Mouse (Mus musculus) ES-Bruce4 (cell line): ENCODE measurements at regions not wholly inside any gene's neighbourhood (a gene's known extent, or its start where the extent isn't known, plus 50 kb on each side); places are given as distances from the start of the nearest gene placed in this dataset.

ENCODE experiments used
- H3K27ac ChIP-seq: 2 replicates; pipeline ENCODE4 v1.5.1; 2012; ENCODE audit warnings: low read length, inconsistent platforms; ENCODE audit not compliant: insufficient read depth
- H3K27me3 ChIP-seq: 2 replicates; pipeline ENCODE4 v1.6.1; 2012; ENCODE audit warnings: mild to moderate bottlenecking, low read length, inconsistent platforms; ENCODE audit not compliant: control insufficient read depth, poor library complexity, insufficient read depth, severe bottlenecking
- H3K36me3 ChIP-seq: 2 replicates; pipeline ENCODE4 v1.6.1; 2012; ENCODE audit warnings: inconsistent platforms, mild to moderate bottlenecking, low read length, moderate library complexity; ENCODE audit not compliant: control insufficient read depth, poor library complexity, insufficient read depth, severe bottlenecking
- H3K4me1 ChIP-seq: one replicate; pipeline ENCODE4 v1.8.1; 2011; ENCODE audit warnings: low read length; ENCODE audit not compliant: control insufficient read depth, insufficient read depth
- H3K4me3 ChIP-seq: 2 replicates; pipeline ENCODE4 v1.5.1; 2011; ENCODE audit warnings: low read depth, mild to moderate bottlenecking, low read length
- H3K9ac ChIP-seq: 2 replicates; pipeline ENCODE4 v1.6.1; 2012; ENCODE audit warnings: low read depth, mild to moderate bottlenecking, inconsistent platforms; ENCODE audit not compliant: poor library complexity, severe bottlenecking
- H3K9me3 ChIP-seq: replicated peaks from 2 replicates; pipeline ENCODE4 v1.6.1; 2012; ENCODE audit warnings: mild to moderate bottlenecking, low read length, inconsistent platforms; ENCODE audit not compliant: control insufficient read depth, poor library complexity, insufficient read depth, severe bottlenecking
- CTCF ChIP-seq: IDR thresholded peaks from one replicate; pipeline ENCODE4 v1.8.1; 2011; ENCODE audit warnings: low read depth, low read length
- EP300 ChIP-seq: IDR thresholded peaks from 2 replicates; pipeline ENCODE4 v1.6.1; 2011; ENCODE audit warnings: low read depth, low read length; ENCODE audit not compliant: insufficient read depth
- POLR2A ChIP-seq: IDR thresholded peaks from one replicate; pipeline ENCODE4 v1.8.1; 2011; ENCODE audit warnings: low read length; ENCODE audit not compliant: insufficient read depth

- Histone ChIP-seq H3K9me3 (no peaks in the 10 kb centered on the region), H3K27me3 (no peaks in the 10 kb centered on the region), H3K27ac (no peak overlapping the region), H3K9ac (no peak overlapping the region), H3K36me3 (no peaks in the 10 kb centered on the region), H3K4me3 (no peak overlapping the region), H3K4me1 (no peaks in the 10 kb centered on the region)
- no peak for TF ChIP-seq CTCF
- no peak for TF ChIP-seq POLR2A
- no peak for TF ChIP-seq EP300
Observed at GRCm38 (mm10) chr16:7951616-7952015, 473.3 kb downstream of the Tmem114 start.

GRCm38 (mm10) chr16:7942333-7942732 is 482.6 kb downstream of the Tmem114 start:
- Histone ChIP-seq H3K9ac (no peak overlapping the region), H3K36me3 (no peaks in the 10 kb centered on the region)

GRCm38 (mm10) chr16:7937167-7937566 is 487.8 kb downstream of the Tmem114 start:
- Histone ChIP-seq H3K27me3 (no peaks in the 10 kb centered on the region; the same call in 1 of the 2 replicates), H3K9me3 (no peaks in the 10 kb centered on the region), H3K9ac (no peak overlapping the region), H3K4me1 (no peaks in the 10 kb centered on the region), H3K36me3 (no peaks in the 10 kb centered on the region), H3K4me3 (no peak overlapping the region), H3K27ac (no peak overlapping the region)
- TF ChIP-seq EP300 = no peak
- no peak for TF ChIP-seq POLR2A
- TF ChIP-seq CTCF = no peak

More at GRCm38 (mm10) chr16:7942333-7942732, 482.6 kb downstream of the Tmem114 start:
- no peak overlapping the region for H3K27ac ChIP-seq
- H3K27me3 ChIP-seq = no peaks in the 10 kb centered on the region
- H3K9me3 ChIP-seq = no peaks in the 10 kb centered on the region
- H3K4me3 ChIP-seq = no peak overlapping the region
- TF ChIP-seq EP300 (0 out of 2 replicates have a peak, but pooled peaks have one; percentile 10), CTCF (no peak), POLR2A (no peak)
- no peaks in the 10 kb centered on the region for H3K4me1 ChIP-seq

GRCm38 (mm10) chr16:7932322-7932721 is 492.6 kb downstream of the Tmem114 start:
- no peaks in the 10 kb centered on the region for H3K9me3 ChIP-seq
- no peaks in the 10 kb centered on the region; the same call in 1 of the 2 replicates for H3K27me3 ChIP-seq
- TF ChIP-seq EP300 (no peak), CTCF (no peak), POLR2A (no peak)
- H3K4me3 ChIP-seq = no peak overlapping the region
- no peak overlapping the region for H3K9ac ChIP-seq
- no peaks in the 10 kb centered on the region for H3K4me1 ChIP-seq
- H3K36me3 ChIP-seq = no peaks in the 10 kb centered on the region
- no peak overlapping the region for H3K27ac ChIP-seq

- Histone ChIP-seq H3K9ac (no peak overlapping the region), H3K4me1 (no peaks in the 10 kb centered on the region), H3K27ac (no peak overlapping the region), H3K9me3 (no peaks in the 10 kb centered on the region), H3K36me3 (no peaks in the 10 kb centered on the region), H3K4me3 (no peak overlapping the region), H3K27me3 (no peaks in the 10 kb centered on the region; the same call in 1 of the 2 replicates)
- TF ChIP-seq POLR2A = no peak
- TF ChIP-seq EP300 = no peak
- TF ChIP-seq CTCF = no peak
Observed at GRCm38 (mm10) chr16:7931676-7932075, 493.3 kb downstream of the Tmem114 start.

GRCm38 (mm10) chr16:7929112-7929511 is 495.8 kb downstream of the Tmem114 start:
- Histone ChIP-seq H3K27me3 (no peaks in the 10 kb centered on the region; the same call in 1 of the 2 replicates), H3K4me1 (no peaks in the 10 kb centered on the region), H3K4me3 (no peak overlapping the region), H3K27ac (no peak overlapping the region), H3K9me3 (no peaks in the 10 kb centered on the region), H3K36me3 (no peaks in the 10 kb centered on the region), H3K9ac (no peak overlapping the region)
- no peak for TF ChIP-seq POLR2A
- TF ChIP-seq CTCF = no peak
- TF ChIP-seq EP300 = no peak
